Mouse (Mus musculus): ENCODE measurements around the gene Fmnl3. TPM values are rescaled to one million over a fixed set of nuclear protein-coding genes. Genes with fewer than 3 reads are reported as not detected.

Fmnl3 gene
- 12.8 and 13.3 TPM in 2 replicates for polyA plus RNA-seq (2014; fragmentation: Nextera tagmentation; extraction: Ambion mirVana)

DNA sequence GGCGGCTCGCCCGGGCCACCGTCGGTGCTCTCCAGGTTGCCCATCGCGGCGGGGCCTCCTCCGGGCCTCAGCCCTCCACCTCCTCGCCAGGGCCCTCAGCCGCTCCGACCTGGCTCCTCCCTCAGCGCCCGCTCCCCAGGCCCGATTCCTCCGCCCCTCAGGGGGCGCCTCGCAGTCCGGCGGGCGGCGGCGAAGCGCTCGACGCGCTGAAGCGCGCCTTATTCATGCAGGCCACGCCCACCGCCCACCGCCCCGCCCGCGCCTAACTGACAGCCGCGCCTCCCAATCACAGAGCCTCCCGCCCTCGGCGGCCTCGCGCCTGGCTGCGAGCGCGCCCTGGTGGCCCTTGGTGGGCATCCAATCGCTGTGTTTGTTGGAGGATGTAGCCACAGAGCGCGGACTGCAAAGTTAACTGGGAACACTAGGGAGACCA is at the start of gene Fmnl3:
Gene Fmnl3, minus strand, starts transcription at position 224 of the 433 bp plus-strand sequence.
- DNase-seq (ENCODE audit: low spot score) (peak; percentile 99), ATAC-seq (replicated peaks; ENCODE audit: low FRiP score) (peak; percentile 92)
- Histone ChIP-seq H3K36me3 (ENCODE audit: control insufficient read depth, insufficient read depth, low read length) (no peaks in the 10 kb centered on the region), H3K9ac (ENCODE audit: low read depth, low read length) (peak within 1 kb of the TSS; percentile 58), H3K27me3 (replicated peaks; ENCODE audit: control insufficient read depth, insufficient read depth, low read length) (peaks cover 6% of the 10 kb centered on the region), H3K4me3 (ENCODE audit: low read depth, low read length) (peak within 1 kb of the TSS; percentile 69), H3K4me1 (replicated peaks; ENCODE audit: control insufficient read depth, insufficient read depth, low read length) (peaks cover 12% of the 10 kb centered on the region; the same call in 1 of the 2 replicates), H3K4me2 (peak within 1 kb of the TSS; percentile 78), H3K9me3 (ENCODE audit: control insufficient read depth, low read length) (no peaks in the 10 kb centered on the region), H3K27ac (ENCODE audit: low read depth, low read length) (peak within 1 kb of the TSS; percentile 67)
- under 1% methylated on average over 48 of the region's 48 CpGs for WGBS

DNA sequence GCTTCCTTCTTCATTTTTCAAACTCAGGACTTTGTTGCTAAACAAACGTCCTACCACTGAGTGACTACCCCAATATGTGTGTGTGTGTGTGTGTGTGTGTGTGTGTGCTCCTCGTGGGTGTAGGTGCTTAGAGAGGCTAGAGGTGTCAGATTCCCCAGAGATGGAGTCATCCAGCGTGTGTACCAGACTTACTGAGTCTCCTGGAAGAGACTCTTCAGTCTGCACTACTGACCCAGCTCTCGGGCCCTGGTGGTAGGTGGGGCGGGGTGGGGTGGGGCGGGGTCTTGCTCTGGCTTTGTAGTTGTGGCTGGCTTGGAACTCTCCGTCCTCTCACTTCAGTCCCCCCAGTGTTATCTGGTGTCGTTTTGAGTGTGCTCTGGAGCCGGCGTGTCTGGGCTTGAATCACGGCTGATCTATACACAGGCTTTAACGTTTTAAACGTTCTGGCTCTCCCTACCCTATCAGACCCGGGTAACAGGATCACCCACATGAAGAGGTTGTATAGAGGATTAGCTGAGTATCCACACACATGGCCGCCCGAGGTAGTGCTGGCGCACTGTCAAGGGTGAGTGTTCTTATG is 47.5 kb upstream of the Fmnl3 start:
- Histone ChIP-seq H3K36me3 (ENCODE audit: control insufficient read depth, insufficient read depth, low read length) (0 out of 2 replicates have a peak, but pooled peaks cover 3% of the 10 kb centered on the region), H3K9ac (ENCODE audit: low read depth, low read length) (no peak overlapping the region), H3K4me3 (ENCODE audit: low read depth, low read length) (no peak overlapping the region), H3K4me2 (no peak overlapping the region), H3K4me1 (replicated peaks; ENCODE audit: control insufficient read depth, insufficient read depth, low read length) (peaks cover 22% of the 10 kb centered on the region), H3K27ac (ENCODE audit: low read depth, low read length) (no peak overlapping the region), H3K9me3 (ENCODE audit: control insufficient read depth, low read length) (no peaks in the 10 kb centered on the region), H3K27me3 (replicated peaks; ENCODE audit: control insufficient read depth, insufficient read depth, low read length) (no peaks in the 10 kb centered on the region)
- no peak for DNase-seq (ENCODE audit: low spot score)
- ATAC-seq (replicated peaks; ENCODE audit: low FRiP score): no peak
- 25% methylated on average over 17 of the region's 17 CpGs for WGBS

DNA sequence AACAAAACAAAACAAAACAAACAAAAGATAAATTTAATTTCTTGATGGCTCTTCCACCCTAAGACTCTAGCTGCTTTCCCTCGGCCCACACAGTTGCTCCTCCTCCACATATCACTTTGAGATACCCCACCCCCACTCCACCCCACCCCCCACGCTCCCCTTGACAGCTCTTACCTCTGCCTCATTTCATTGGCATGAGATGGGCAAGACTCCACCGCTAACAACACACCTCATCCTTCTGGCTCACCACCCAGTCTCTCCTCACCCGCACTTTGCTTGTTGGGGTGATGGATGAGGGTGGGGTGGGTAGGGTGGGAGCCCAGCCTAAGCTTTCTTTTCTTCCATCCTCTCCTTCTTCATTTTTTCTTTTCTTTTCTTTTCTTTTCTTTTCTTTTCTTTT is 46.7 kb upstream of the Fmnl3 start:
- H3K27ac ChIP-seq (ENCODE audit: low read depth, low read length): no peak overlapping the region
- no peaks in the 10 kb centered on the region for H3K9me3 ChIP-seq (ENCODE audit: control insufficient read depth, low read length)
- no peak overlapping the region for H3K4me2 ChIP-seq
- H3K9ac ChIP-seq (ENCODE audit: low read depth, low read length): no peak overlapping the region
- H3K27me3 ChIP-seq (replicated peaks; ENCODE audit: control insufficient read depth, insufficient read depth, low read length): no peaks in the 10 kb centered on the region
- WGBS: 36% methylated on average over 4 of the region's 4 CpGs
- H3K4me3 ChIP-seq (ENCODE audit: low read depth, low read length): no peak overlapping the region
- ATAC-seq (replicated peaks; ENCODE audit: low FRiP score): no peak
- 0 out of 2 replicates have a peak, but pooled peaks cover 3% of the 10 kb centered on the region for H3K36me3 ChIP-seq (ENCODE audit: control insufficient read depth, insufficient read depth, low read length)
- peaks cover 22% of the 10 kb centered on the region for H3K4me1 ChIP-seq (replicated peaks; ENCODE audit: control insufficient read depth, insufficient read depth, low read length)
- DNase-seq (ENCODE audit: low spot score): no peak

DNA sequence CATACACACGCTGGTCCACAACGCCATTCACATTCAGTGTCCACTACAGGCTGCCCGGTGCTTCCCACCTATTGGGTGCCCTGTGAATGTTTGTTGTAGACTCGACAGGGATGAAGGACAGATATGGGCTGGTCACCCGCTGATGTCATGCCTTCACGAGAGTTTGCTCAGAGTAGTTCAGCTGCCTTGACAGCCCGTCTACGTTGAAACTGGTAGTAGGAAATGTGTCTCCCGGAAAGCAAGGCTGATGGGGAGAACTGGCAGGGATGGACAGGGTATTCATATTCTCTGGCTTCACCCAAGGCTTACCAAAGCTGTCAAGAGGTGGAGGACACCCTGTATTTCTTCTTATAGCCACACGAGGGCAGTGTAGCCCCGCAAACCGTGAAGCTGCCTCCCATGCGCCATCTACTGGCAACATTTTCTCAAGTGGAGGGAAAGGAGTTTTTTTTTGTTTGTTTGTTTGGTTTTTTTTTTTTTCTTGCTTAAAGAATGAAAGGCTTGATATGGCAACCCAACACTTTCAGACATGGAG is 46.1 kb upstream of the Fmnl3 start:
- Histone ChIP-seq H3K9ac (ENCODE audit: low read depth, low read length) (no peak overlapping the region), H3K27me3 (replicated peaks; ENCODE audit: control insufficient read depth, insufficient read depth, low read length) (no peaks in the 10 kb centered on the region), H3K27ac (ENCODE audit: low read depth, low read length) (no peak overlapping the region), H3K36me3 (ENCODE audit: control insufficient read depth, insufficient read depth, low read length) (0 out of 2 replicates have a peak, but pooled peaks cover 3% of the 10 kb centered on the region), H3K4me3 (ENCODE audit: low read depth, low read length) (no peak overlapping the region), H3K9me3 (ENCODE audit: control insufficient read depth, low read length) (no peaks in the 10 kb centered on the region), H3K4me1 (replicated peaks; ENCODE audit: control insufficient read depth, insufficient read depth, low read length) (peaks cover 20% of the 10 kb centered on the region), H3K4me2 (peak overlapping the region; percentile 49)
- ATAC-seq (replicated peaks; ENCODE audit: low FRiP score) (peak; percentile 49), DNase-seq (ENCODE audit: low spot score) (peak; percentile 73)
- WGBS: 19% methylated on average over 13 of the region's 13 CpGs

DNA sequence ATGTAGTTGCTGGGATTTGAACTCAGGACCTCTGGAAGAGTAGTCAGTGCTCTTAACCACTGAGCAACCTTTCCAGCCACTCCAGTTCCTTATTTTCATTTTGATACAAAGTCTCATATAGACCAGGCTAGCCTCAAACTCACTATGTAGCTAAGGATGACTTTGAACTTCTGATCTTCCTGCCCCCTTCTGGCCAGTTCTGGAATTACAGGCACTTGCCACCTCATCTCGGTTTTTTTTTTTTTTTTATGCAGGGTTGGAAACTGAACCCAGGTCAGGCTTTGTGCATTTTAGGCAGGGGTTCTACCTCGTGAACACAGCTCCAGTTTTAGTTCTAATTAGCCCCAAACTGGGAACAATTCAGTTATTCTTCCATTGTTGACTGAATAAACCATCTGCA is 45.5 kb upstream of the Fmnl3 start:
- H3K27me3 ChIP-seq (replicated peaks; ENCODE audit: control insufficient read depth, insufficient read depth, low read length): no peaks in the 10 kb centered on the region
- no peak overlapping the region for H3K9ac ChIP-seq (ENCODE audit: low read depth, low read length)
- H3K4me1 ChIP-seq (replicated peaks; ENCODE audit: control insufficient read depth, insufficient read depth, low read length): peaks cover 14% of the 10 kb centered on the region
- no peak for ATAC-seq (replicated peaks; ENCODE audit: low FRiP score)
- H3K4me2 ChIP-seq: peak overlapping the region; percentile 49
- DNase-seq (ENCODE audit: low spot score): no peak
- whole genome bisulfite sequencing: 10% methylated on average over 2 of the region's 2 CpGs
- no peak overlapping the region for H3K4me3 ChIP-seq (ENCODE audit: low read depth, low read length)
- no peaks in the 10 kb centered on the region for H3K36me3 ChIP-seq (ENCODE audit: control insufficient read depth, insufficient read depth, low read length)
- H3K9me3 ChIP-seq (ENCODE audit: control insufficient read depth, low read length): no peaks in the 10 kb centered on the region
- H3K27ac ChIP-seq (ENCODE audit: low read depth, low read length): no peak overlapping the region

DNA sequence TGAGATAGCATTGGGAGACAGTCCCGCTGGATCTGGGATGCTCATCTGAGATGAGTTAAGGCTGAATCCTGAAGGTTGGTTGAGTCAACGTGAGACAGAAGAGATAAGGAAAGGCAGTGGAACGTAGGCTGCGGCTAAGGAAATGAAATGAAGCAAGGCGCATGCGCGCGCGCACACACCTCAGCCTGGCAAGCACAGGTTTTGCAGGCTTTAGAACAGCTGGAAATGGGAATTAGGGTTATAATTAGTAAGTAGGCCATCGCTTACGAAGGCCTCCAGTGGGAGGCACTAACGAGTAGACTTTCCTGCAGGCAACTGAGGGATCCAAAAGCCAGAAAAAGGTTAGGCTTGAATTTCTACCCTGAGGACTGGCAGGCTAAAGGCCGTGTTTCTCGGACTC is 41.5 kb upstream of the Fmnl3 start:
- Histone ChIP-seq H3K4me1 (replicated peaks; ENCODE audit: control insufficient read depth, insufficient read depth, low read length) (peaks cover 5% of the 10 kb centered on the region; the same call in 1 of the 2 replicates), H3K27me3 (replicated peaks; ENCODE audit: control insufficient read depth, insufficient read depth, low read length) (no peaks in the 10 kb centered on the region), H3K36me3 (ENCODE audit: control insufficient read depth, insufficient read depth, low read length) (peaks cover 20% of the 10 kb centered on the region), H3K9me3 (ENCODE audit: control insufficient read depth, low read length) (no peaks in the 10 kb centered on the region), H3K27ac (ENCODE audit: low read depth, low read length) (no peak overlapping the region), H3K9ac (ENCODE audit: low read depth, low read length) (no peak overlapping the region), H3K4me2 (no peak overlapping the region), H3K4me3 (ENCODE audit: low read depth, low read length) (no peak overlapping the region)
- ATAC-seq (replicated peaks; ENCODE audit: low FRiP score) (no peak), DNase-seq (ENCODE audit: low spot score) (no peak)
- WGBS: 54% methylated on average over 14 of the region's 14 CpGs

DNA sequence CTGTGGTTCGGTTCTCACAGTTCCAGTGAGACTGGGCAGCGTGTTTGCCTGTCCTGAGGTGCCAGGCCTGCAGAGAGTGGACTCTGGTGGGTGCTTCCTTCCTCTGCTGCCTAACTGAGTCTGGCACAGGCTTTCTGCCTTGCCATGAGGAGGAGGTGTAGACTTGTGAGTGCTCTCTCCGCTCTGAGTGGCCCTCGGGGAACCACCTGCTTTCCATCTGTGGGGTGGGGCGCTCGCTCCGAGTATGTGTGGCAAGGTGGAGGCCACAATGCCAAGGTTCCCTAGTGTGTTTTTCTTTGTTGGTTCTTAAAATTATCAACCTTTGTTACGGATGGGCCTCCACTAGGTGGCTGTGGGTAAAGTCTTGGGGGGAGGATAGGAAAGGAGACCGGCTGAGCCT is 38.6 kb upstream of the Fmnl3 start:
- ATAC-seq (replicated peaks; ENCODE audit: low FRiP score): no peak
- H3K9ac ChIP-seq (ENCODE audit: low read depth, low read length): no peak overlapping the region
- no peaks in the 10 kb centered on the region for H3K9me3 ChIP-seq (ENCODE audit: control insufficient read depth, low read length)
- no peaks in the 10 kb centered on the region; the same call in 1 of the 2 replicates for H3K4me1 ChIP-seq (replicated peaks; ENCODE audit: control insufficient read depth, insufficient read depth, low read length)
- peaks cover 40% of the 10 kb centered on the region for H3K36me3 ChIP-seq (ENCODE audit: control insufficient read depth, insufficient read depth, low read length)
- H3K27ac ChIP-seq (ENCODE audit: low read depth, low read length): no peak overlapping the region
- WGBS: 91% methylated on average over 9 of the region's 9 CpGs
- no peaks in the 10 kb centered on the region for H3K27me3 ChIP-seq (replicated peaks; ENCODE audit: control insufficient read depth, insufficient read depth, low read length)
- H3K4me3 ChIP-seq (ENCODE audit: low read depth, low read length): no peak overlapping the region
- no peak overlapping the region for H3K4me2 ChIP-seq
- DNase-seq (ENCODE audit: low spot score): no peak

DNA sequence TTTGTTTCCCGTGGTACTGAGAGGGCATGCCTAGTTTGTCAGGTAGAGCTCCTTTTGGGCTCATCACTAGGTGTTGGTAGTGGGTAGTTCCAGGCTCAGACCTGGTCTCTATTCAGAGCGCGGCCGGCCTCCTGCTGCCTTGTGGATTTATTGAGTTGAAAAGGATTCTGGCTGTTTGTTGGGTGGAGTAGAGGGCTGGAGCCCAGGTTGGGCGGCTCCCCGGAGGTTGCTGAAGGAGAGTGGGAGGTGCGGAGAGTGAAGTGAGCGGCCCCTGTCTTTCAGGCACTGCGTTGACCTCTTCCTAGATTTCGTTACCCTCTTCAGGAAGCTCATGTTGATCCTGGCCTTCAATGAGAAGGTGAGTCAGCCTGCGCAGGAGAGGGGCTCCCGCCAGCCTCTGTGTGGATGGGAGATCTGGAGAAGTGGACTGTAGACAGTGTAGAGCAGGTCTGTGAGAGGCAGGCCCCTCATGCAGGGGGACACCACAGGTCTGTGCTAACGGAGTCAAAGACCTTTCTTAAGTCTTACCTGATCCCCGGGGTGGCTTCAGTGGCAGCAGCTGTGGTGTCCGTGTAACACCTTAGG is 36.8 kb upstream of the Fmnl3 start:
- H3K36me3 ChIP-seq (ENCODE audit: control insufficient read depth, insufficient read depth, low read length): peaks cover 46% of the 10 kb centered on the region
- DNase-seq (ENCODE audit: low spot score): no peak
- no peaks in the 10 kb centered on the region for H3K9me3 ChIP-seq (ENCODE audit: control insufficient read depth, low read length)
- no peak for ATAC-seq (replicated peaks; ENCODE audit: low FRiP score)
- H3K27ac ChIP-seq (ENCODE audit: low read depth, low read length): no peak overlapping the region
- H3K4me1 ChIP-seq (replicated peaks; ENCODE audit: control insufficient read depth, insufficient read depth, low read length): no peaks in the 10 kb centered on the region; the same call in 1 of the 2 replicates
- WGBS: 91% methylated on average over 15 of the region's 15 CpGs
- no peak overlapping the region for H3K4me2 ChIP-seq
- H3K27me3 ChIP-seq (replicated peaks; ENCODE audit: control insufficient read depth, insufficient read depth, low read length): no peaks in the 10 kb centered on the region
- no peak overlapping the region for H3K9ac ChIP-seq (ENCODE audit: low read depth, low read length)
- H3K4me3 ChIP-seq (ENCODE audit: low read depth, low read length): no peak overlapping the region
